Mouse (Mus musculus) hematopoietic multipotent progenitor cell, adult 10-12 weeks (in vitro differentiated cells): ENCODE results near the gene Cxcl16. TPM values are rescaled to one million over a fixed set of nuclear protein-coding genes. Genes with fewer than 3 reads are reported as not detected.

Experiments used
- polyA plus RNA-seq: library from polyadenylated mRNA; stranded (reverse); fragments of >175 nt; gene quantifications from 2 replicates; pipeline ENCODE4 v1.2.3, GENCODE M21; 2012; ENCODE audit warnings: low replicate concordance

Cxcl16 gene
- polyA plus RNA-seq = 5.5 and 6.1 TPM in 2 replicates

DNA sequence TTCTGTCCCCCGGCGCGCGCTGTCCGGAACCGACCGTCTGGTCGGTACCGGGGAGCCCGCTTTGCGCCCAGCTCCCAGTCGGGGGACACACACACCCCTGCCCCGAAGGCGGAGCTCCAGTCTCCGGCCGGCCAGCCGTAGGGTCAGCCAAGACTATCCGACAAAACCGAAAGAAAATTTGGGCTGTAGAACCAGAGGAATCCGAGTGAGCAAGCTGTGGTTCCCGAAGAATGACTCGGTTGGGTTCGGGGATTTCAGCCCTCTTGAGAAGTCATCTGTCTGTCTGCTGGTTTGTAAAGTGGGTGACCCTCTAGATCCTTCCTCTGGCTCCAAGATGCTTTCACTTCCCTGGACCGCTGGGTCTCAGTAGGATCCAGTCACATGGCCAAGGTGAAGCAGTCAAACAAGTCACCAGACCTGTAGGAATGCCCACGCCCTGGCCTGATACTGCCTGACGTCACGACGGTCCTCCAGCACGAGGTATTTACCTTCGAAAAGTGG lies at the start of gene Cxcl16:
Gene Cxcl16, minus strand, starts transcription at position 384 of the 501 bp plus-strand sequence.

DNA sequence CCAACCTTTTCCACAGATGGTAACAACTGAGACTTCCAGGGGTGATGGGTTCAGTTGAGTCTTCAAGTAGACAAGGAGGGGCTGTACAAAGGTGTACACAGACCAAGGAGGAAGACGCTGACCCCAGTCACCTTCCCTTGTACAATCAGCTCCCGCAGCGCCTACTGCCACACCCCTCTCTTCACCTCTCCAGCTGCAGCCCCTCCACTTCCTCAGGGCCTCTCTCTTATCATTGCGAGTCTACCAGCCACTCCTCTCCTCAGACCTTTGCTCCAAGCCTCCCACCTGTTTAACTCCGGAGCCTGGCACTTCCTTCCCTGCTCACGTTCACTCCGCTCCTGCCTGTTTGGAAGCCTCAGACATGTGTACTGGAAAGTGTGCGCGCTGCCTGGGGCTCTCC lies 45.2 kb upstream of the Cxcl16 start, which contains the start of gene Tm4sf5:
Gene Tm4sf5, plus strand, starts transcription at position 275 of the 400 bp plus-strand sequence.

DNA sequence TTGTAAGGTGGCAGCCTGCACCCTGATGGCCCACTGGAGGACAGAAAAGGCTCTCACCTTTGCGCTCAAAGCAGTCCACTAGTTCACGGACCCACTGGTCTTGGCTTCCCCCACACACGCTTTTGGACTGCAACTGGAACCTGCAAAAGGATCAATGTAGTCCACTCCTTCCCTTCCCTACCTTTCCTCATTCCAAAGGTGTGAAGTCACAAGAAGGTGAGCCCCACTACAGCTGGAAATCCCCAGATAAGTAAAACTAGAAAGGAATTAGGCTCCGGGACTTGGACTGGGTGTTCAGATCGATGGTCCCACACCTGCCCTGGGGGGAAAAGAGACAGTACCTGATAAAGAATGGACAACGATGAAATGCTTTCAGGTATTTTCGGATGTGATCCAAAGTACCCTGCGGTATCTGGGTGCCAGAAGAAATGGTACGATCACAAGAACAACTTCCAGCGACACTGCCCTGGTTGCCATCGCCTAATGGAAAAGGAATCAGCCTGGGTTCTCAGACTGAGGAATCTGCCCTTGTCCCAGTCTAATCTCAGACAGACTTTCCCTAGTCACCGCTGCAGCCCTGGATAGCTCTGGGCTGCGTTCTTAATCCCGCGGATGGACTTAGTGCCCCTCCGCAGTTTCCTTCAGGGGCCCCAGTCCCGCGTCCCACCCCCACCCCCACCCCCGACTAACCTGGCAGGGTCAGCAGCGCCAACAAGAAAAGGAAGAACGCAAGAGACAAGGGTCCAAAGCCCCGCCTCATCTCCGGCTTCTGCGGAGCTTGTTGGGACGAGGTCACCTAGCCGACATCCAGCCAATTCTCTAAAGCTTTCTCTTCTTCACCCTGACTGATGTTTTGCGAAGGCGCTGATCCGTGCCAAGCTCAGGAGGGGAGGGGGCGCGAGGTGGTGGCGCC lies 840 bp downstream of the Cxcl16 start, which contains the start of gene Zmynd15:
Gene Zmynd15, plus strand, starts transcription at position 746 of the 913 bp plus-strand sequence.

DNA sequence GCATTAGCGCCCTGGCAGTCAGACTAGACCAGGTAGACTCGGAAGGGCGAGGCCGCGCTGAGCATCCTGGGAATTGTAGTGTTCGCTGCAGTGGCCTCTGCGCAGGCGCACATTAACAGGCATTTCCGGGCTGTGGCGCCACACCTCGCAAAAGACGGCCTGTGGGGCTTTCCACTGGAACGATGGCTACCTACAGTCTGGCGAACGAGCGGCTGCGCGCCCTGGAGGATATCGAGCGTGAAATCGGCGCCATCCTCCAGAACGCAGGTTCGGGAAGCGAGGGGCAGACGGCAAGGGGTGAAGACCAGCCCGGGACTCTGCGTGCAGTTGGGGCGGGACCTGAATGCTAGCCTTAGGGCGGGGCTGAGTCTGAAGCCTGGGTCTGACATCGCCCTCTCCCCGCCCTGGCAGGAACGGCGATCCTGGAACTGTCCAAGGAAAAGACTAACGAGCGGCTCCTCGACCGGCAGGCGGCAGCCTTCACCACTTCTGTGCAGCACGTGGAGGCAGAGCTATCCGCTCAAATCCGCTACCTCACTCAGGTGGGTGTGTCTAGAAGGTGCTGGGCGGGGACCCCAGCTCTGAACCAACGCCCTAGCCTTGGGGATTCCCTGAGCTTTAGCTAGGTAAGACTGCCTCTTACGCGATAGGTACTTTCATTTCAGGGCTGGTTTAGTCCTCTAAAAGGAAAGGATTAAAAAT lies 7.8 kb downstream of the Cxcl16 start, which contains the start of gene Med11:
Gene Med11, plus strand, starts transcription at position 123 of the 702 bp plus-strand sequence.

DNA sequence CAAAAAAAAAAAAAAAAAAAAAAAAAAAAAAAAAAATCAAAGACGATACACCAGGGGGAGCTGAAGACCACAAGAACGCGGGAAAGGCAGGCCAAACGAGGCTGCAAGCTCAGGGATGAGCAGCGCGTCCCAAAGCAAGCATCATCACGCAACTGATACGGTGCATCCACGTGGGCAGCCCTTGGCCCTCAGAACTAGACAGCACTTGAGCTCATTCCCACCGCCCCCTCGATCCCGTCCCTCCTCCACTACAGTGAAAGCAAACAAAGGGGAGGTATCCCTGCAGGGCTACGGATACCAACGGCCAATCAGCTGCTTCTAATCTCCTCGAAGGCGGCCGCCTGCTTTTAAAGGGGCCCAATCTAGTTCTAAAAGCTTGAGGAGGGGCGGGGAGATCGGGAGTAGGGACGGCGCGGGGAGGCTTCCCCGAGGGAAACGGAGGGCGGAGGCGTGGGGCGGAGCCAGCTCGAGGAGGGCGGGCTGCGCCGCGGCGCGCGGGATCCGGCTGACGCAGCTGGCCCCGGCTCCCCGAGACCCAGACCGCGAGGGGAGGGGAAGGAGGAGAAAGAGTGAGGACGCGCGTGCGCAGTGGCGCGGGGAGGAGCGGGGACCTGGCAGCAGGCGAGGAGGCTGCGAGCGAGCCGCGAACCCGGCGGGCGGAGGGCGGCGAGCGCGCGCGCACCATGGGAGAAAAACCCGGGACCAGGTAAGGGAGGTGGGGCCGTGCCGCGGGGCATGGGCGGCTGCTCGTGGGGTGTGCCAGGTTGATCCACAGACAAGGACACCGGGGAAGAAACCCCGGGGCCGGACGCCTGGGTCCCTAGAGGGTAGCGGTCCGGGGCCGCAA lies 27.5 kb downstream of the Cxcl16 start, which contains the start of gene Arrb2:
Gene Arrb2, plus strand, starts transcription at position 588 of the 847 bp plus-strand sequence.

GRCm38 (mm10) chr11:70409594-70410296 lies 50.0 kb downstream of the Cxcl16 start, which contains the start of gene Pelp1:
Gene Pelp1, minus strand, starts transcription at chr11:70410031.

Other genes with a start within 250 kb of the Cxcl16 start
- 0.42 and 1.8 TPM in 2 replicates for gene Slc16a11, start 247.2 kb downstream of the Cxcl16 start, polyA plus RNA-seq
- 4.8 and 6.9 TPM in 2 replicates for gene Slc16a13, start 238.9 kb downstream of the Cxcl16 start, polyA plus RNA-seq
- 1.2 and 1.7 TPM in 2 replicates for gene Bcl6b, start 230.2 kb downstream of the Cxcl16 start, polyA plus RNA-seq
- 63.8 and 101 TPM in 2 replicates for gene 0610010K14Rik, start 222.1 kb downstream of the Cxcl16 start, polyA plus RNA-seq
- gene Gm21988, start 220.2 kb downstream of the Cxcl16 start, polyA plus RNA-seq = 2.8 and 4.1 TPM in 2 replicates
- 44.8 and 229 TPM in 2 replicates for gene Rnasek, start 220.1 kb downstream of the Cxcl16 start, polyA plus RNA-seq
- gene Alox12, start 204.6 kb downstream of the Cxcl16 start, polyA plus RNA-seq = 0.63 and 0.76 TPM in 2 replicates
- 0.10 TPM in 1 of 2 replicates, not detected in the other for gene Alox12e, start 137.4 kb downstream of the Cxcl16 start, polyA plus RNA-seq
- 1.4 and 1.8 TPM in 2 replicates for gene Alox15, start 108.0 kb downstream of the Cxcl16 start, polyA plus RNA-seq
- gene Pelp1, start 50.0 kb downstream of the Cxcl16 start, polyA plus RNA-seq = 34.5 and 61.0 TPM in 2 replicates
- gene Arrb2, start 27.3 kb downstream of the Cxcl16 start, polyA plus RNA-seq = 412 and 439 TPM in 2 replicates
- 13.9 and 47.2 TPM in 2 replicates for gene Med11, start 8.1 kb downstream of the Cxcl16 start, polyA plus RNA-seq
- gene Zmynd15, start 551 bp downstream of the Cxcl16 start, polyA plus RNA-seq = 2.2 and 3.7 TPM in 2 replicates
- gene Tm4sf5, start 45.3 kb upstream of the Cxcl16 start, polyA plus RNA-seq = 0.40 and 1.2 TPM in 2 replicates
- not detected in 2 replicates for gene Vmo1, start 54.6 kb upstream of the Cxcl16 start, polyA plus RNA-seq
- not detected in 2 replicates for gene Gltpd2, start 59.2 kb upstream of the Cxcl16 start, polyA plus RNA-seq
- gene Psmb6, start 65.4 kb upstream of the Cxcl16 start, polyA plus RNA-seq = 57.2 and 129 TPM in 2 replicates
- not detected in 2 replicates for gene Gm40193, start 73.0 kb upstream of the Cxcl16 start, polyA plus RNA-seq
- 2.8 and 4.8 TPM in 2 replicates for gene Pld2, start 80.1 kb upstream of the Cxcl16 start, polyA plus RNA-seq
- gene Mink1, start 102.9 kb upstream of the Cxcl16 start, polyA plus RNA-seq = 149 and 293 TPM in 2 replicates
- not detected in 2 replicates for gene 4930544D05Rik, start 155.9 kb upstream of the Cxcl16 start, polyA plus RNA-seq
- 0.98 and 1.9 TPM in 2 replicates for gene Chrne, start 159.2 kb upstream of the Cxcl16 start, polyA plus RNA-seq
- gene Gp1ba, start 179.1 kb upstream of the Cxcl16 start, polyA plus RNA-seq = 0.47 and 1.1 TPM in 2 replicates
- 97.5 and 293 TPM in 2 replicates for gene Rnf167, start 187.3 kb upstream of the Cxcl16 start, polyA plus RNA-seq
- gene Slc25a11, start 187.5 kb upstream of the Cxcl16 start, polyA plus RNA-seq = 60.4 and 82.0 TPM in 2 replicates
- gene Pfn1, start 194.7 kb upstream of the Cxcl16 start, polyA plus RNA-seq = 4,148 and 9,034 TPM in 2 replicates
- gene Eno3, start 197.2 kb upstream of the Cxcl16 start, polyA plus RNA-seq = 15.7 and 25.1 TPM in 2 replicates
- 87.8 and 103 TPM in 2 replicates for gene Spag7, start 209.4 kb upstream of the Cxcl16 start, polyA plus RNA-seq
- 59.8 and 107 TPM in 2 replicates for gene Camta2, start 228.1 kb upstream of the Cxcl16 start, polyA plus RNA-seq
- gene Inca1, start 240.2 kb upstream of the Cxcl16 start, polyA plus RNA-seq = 0.36 and 0.41 TPM in 2 replicates
- gene Kif1c, start 240.6 kb upstream of the Cxcl16 start, polyA plus RNA-seq = 37.7 and 84.2 TPM in 2 replicates